Mouse (Mus musculus) kidney, embryonic 16.5 days (tissue): ENCODE measurements at regions not wholly inside any gene's neighbourhood (a gene's known extent, or its start where the extent isn't known, plus 50 kb on each side); places are given as distances from the start of the nearest gene placed in this dataset.
A peak's percentile ranks its signal among the peaks of the same experiment; 100 is the strongest.

ENCODE experiments used
- ATAC-seq: fragments of 200-750 bp; cut with Nextera tagmentation; 2 replicates; pipeline ENCODE4 v1.8.0; 2017; ENCODE audit warnings: moderate TSS enrichment; ENCODE audit not compliant: low FRiP score, low TSS enrichment
- H3K27ac ChIP-seq: fragments of 300-500 bp; sonication (generic); 2 replicates; pipeline ENCODE4 v1.5.1; 2014; ENCODE audit warnings: low read length
- H3K27me3 ChIP-seq: fragments of 300-500 bp; sonication (generic); 2 replicates; pipeline ENCODE4 v1.6.1; 2014; ENCODE audit warnings: low read length, control low read depth, mixed read lengths; ENCODE audit not compliant: insufficient read depth
- H3K36me3 ChIP-seq: fragments of 300-500 bp; sonication (generic); 2 replicates; pipeline ENCODE4 v1.6.1; 2014; ENCODE audit warnings: low read length, control low read depth, mixed read lengths; ENCODE audit not compliant: insufficient read depth
- H3K4me1 ChIP-seq: fragments of 300-500 bp; sonication (generic); 2 replicates; pipeline ENCODE4 v1.6.1; 2014; ENCODE audit warnings: low read length, control low read depth, mixed read lengths; ENCODE audit not compliant: insufficient read depth
- H3K4me2 ChIP-seq: fragments of 300-500 bp; sonication (generic); replicated peaks from 2 replicates; pipeline ENCODE4 v1.6.1; 2014; ENCODE audit warnings: low read depth, low read length
- H3K4me3 ChIP-seq: fragments of 300-500 bp; sonication (generic); 2 replicates; pipeline ENCODE4 v1.5.1; 2014; ENCODE audit warnings: mild to moderate bottlenecking, low read length
- H3K9ac ChIP-seq: fragments of 300-500 bp; sonication (generic); replicated peaks from 2 replicates; pipeline ENCODE4 v1.6.1; 2014; ENCODE audit warnings: low read length
- H3K9me3 ChIP-seq: fragments of 300-500 bp; sonication (generic); 2 replicates; pipeline ENCODE4 v1.6.1; 2016; ENCODE audit warnings: low read length, control low read depth
- WGBS: fragments of 180-500 bp; shearing (Covaris S2); extraction: QIAGEN DNeasy Blood & Tissue Kit; methylation state at CpG from one replicate; pipeline ENCODE4 v1.1.7; 2014; 5-methylcytosine and 5-hydroxymethylcytosine counted together

DNA sequence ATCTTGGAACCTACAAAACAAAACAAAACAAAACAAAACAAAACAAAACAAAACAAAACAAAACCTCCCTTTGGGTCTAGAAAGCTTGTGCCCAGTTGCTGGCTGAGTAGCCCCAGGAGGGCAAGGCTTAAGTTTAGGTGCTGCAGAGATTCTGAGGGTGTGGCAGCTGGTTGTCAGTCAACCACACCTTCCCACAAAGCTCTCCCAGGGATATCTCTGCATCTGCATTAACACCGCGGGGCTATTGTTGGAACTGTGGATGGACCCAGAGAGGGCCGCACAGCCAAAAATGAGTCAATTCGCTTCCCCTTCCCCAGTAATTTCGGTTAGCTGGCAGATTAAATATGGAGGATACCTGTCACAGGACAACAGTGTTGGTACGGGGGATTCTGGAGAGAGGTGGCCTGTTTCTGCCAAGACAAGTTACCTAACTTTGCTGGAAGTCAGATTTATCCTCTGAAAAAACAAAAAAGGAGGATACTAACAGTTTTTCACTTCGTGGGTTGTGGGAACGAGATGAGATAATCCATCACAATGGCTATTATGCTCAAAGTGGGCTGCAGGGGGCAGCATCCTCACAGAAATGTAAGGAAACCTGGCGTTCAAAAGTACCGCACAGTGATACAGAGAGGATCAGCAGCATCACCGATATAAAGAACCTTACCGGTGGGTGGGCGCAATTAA, 96.7 kb downstream of the 1500009L16Rik start:
- no peak for ATAC-seq
- Histone ChIP-seq H3K27ac (no peak overlapping the region), H3K4me3 (no peak overlapping the region), H3K4me2 (peak overlapping the region; percentile 41), H3K4me1 (0 out of 2 replicates have a peak, but pooled peaks cover 3% of the 10 kb centered on the region), H3K9ac (no peak overlapping the region), H3K36me3 (no peaks in the 10 kb centered on the region), H3K27me3 (no peaks in the 10 kb centered on the region), H3K9me3 (no peaks in the 10 kb centered on the region)
- 14% methylated on average over 13 of the region's 13 CpGs for WGBS

- WGBS: 70% methylated on average over 8 of the region's 8 CpGs
- no peak for ATAC-seq
- H3K9ac ChIP-seq: no peak overlapping the region
- 0 out of 2 replicates have a peak, but pooled peaks cover 3% of the 10 kb centered on the region for H3K4me1 ChIP-seq
- H3K27ac ChIP-seq: no peak overlapping the region
- H3K4me3 ChIP-seq: no peak overlapping the region
- no peak overlapping the region for H3K4me2 ChIP-seq
- no peaks in the 10 kb centered on the region for H3K36me3 ChIP-seq
- no peaks in the 10 kb centered on the region for H3K9me3 ChIP-seq
- no peaks in the 10 kb centered on the region for H3K27me3 ChIP-seq
These were observed 97.2 kb downstream of the 1500009L16Rik start for GRCm38 (mm10) chr10:83819950-83820275.

DNA sequence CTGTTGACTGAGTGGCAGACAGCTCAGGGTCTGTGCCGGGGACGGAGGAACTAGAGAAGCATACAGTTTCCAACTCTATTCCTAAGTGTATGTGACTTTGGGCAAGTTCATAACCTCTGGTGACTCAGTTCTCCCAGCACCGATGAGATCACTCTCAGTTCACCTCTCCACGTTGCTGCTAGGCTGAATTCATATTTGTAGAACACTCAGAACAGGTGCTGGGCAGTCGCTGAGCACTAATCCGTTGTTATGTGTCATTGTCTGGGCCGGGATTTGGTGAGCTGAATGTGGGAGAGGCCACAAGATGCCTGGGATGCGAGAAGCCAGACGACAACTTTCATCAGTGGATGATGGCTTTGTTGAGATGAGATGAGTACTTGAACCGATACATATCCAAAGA, 98.4 kb downstream of the 1500009L16Rik start:
- 85% methylated on average over 10 of the region's 10 CpGs for WGBS

GRCm38 (mm10) chr10:83826105-83826504, 103.4 kb downstream of the 1500009L16Rik start:
- no peaks in the 10 kb centered on the region for H3K9me3 ChIP-seq
- ATAC-seq: peak; percentile 71
- H3K4me3 ChIP-seq: no peak overlapping the region
- no peak overlapping the region for H3K27ac ChIP-seq
- H3K4me1 ChIP-seq: no peaks in the 10 kb centered on the region
- no peak overlapping the region for H3K9ac ChIP-seq
- WGBS: 46% methylated on average over 5 of the region's 5 CpGs
- no peak overlapping the region for H3K4me2 ChIP-seq
- no peaks in the 10 kb centered on the region for H3K36me3 ChIP-seq
- no peaks in the 10 kb centered on the region for H3K27me3 ChIP-seq

More for the DNA sequence above, 98.4 kb downstream of the 1500009L16Rik start:
- no peak overlapping the region for H3K27ac ChIP-seq
- no peak overlapping the region for H3K4me2 ChIP-seq
- no peak for ATAC-seq
- H3K36me3 ChIP-seq: no peaks in the 10 kb centered on the region
- H3K9me3 ChIP-seq: no peaks in the 10 kb centered on the region
- no peak overlapping the region for H3K9ac ChIP-seq
- no peaks in the 10 kb centered on the region for H3K27me3 ChIP-seq
- H3K4me1 ChIP-seq: 0 out of 2 replicates have a peak, but pooled peaks cover 3% of the 10 kb centered on the region
- no peak overlapping the region for H3K4me3 ChIP-seq

DNA sequence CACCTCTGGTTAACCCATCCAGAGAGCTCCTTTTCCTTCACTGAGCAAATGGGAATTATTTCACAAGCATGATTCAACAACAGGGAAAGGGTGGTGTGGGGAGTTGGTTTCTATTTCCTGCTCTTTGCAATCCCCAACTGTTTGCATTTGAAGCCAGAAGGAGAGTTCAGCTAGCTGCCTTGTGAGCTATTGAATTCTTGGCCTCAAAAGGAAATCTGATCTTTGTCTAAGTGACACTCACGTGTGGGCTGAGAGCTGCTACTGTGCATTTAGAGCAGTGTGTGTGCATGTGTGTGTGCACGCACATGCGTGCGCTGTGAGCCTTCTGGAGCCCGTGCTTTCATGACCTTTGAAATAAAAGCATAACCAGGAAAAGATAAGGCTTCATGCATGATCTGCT, 113.7 kb downstream of the 1500009L16Rik start:
- Histone ChIP-seq H3K9ac (no peak overlapping the region), H3K4me3 (no peak overlapping the region), H3K36me3 (no peaks in the 10 kb centered on the region), H3K4me2 (no peak overlapping the region), H3K27ac (peak overlapping the region; percentile 23; the same call in 1 of the 2 replicates), H3K9me3 (no peaks in the 10 kb centered on the region), H3K4me1 (peaks cover 10% of the 10 kb centered on the region; the same call in 1 of the 2 replicates), H3K27me3 (no peaks in the 10 kb centered on the region)
- no peak for ATAC-seq
- WGBS: 41% methylated on average over 5 of the region's 5 CpGs

DNA sequence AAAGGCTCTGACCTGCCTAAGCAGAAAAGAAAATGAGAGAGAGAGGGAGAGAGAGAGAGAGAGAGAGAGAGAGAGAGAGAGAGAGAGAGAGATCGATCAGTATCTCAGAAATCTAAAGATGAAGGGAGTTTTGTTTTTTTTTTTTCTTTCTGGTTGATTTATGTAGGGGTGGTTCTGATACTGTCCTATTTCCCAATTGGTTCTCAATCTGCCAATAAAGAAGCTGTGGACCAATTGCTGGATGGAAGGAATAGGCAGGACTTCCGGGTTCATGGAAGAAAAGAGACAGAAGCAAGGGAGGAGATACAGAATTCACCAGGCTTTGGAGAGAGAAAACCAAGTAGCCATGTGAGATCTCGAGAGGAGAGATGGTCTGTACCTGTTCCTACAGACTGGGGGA, 117.6 kb downstream of the 1500009L16Rik start:
- no peak overlapping the region for H3K4me3 ChIP-seq
- H3K4me2 ChIP-seq: no peak overlapping the region
- ATAC-seq: no peak
- peaks cover 11% of the 10 kb centered on the region for H3K9me3 ChIP-seq
- WGBS: 80% methylated on average over 3 of the region's 3 CpGs
- H3K4me1 ChIP-seq: peaks cover 10% of the 10 kb centered on the region; the same call in 1 of the 2 replicates
- H3K36me3 ChIP-seq: no peaks in the 10 kb centered on the region
- no peaks in the 10 kb centered on the region for H3K27me3 ChIP-seq
- no peak overlapping the region for H3K27ac ChIP-seq
- no peak overlapping the region for H3K9ac ChIP-seq

DNA sequence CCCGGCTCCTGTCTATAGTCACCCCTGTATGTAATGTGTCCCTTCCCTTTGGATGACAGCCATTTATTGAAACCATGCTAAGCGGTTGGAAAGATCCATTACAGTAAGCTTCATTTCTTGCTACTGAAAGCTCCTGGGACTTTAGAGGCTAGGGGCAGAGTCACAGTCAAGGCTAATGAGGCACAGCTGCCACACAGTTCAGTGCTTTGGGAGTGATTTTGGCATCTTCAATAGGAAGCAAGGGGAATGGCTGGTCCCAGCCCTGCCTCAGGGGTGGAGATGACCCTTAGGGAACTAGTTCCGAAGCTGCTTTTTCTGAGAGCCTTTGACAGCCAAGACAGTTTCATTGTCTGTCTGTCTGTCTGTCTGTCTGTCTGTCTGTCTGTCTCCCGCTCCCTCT, 128.2 kb downstream of the 1500009L16Rik start:
- no peaks in the 10 kb centered on the region for H3K27me3 ChIP-seq
- H3K27ac ChIP-seq: no peak overlapping the region
- H3K4me1 ChIP-seq: no peaks in the 10 kb centered on the region
- H3K4me3 ChIP-seq: no peak overlapping the region
- no peak overlapping the region for H3K4me2 ChIP-seq
- no peaks in the 10 kb centered on the region for H3K36me3 ChIP-seq
- no peaks in the 10 kb centered on the region for H3K9me3 ChIP-seq
- H3K9ac ChIP-seq: no peak overlapping the region
- 57% methylated on average over 4 of the region's 4 CpGs for WGBS
- no peak for ATAC-seq

- Histone ChIP-seq H3K36me3 (no peaks in the 10 kb centered on the region), H3K4me1 (no peaks in the 10 kb centered on the region), H3K9ac (no peak overlapping the region), H3K9me3 (no peaks in the 10 kb centered on the region), H3K4me2 (no peak overlapping the region), H3K27ac (no peak overlapping the region), H3K4me3 (no peak overlapping the region), H3K27me3 (no peaks in the 10 kb centered on the region)
- WGBS: 73% methylated on average over 5 of the region's 5 CpGs
- no peak for ATAC-seq
These were observed 129.5 kb downstream of the 1500009L16Rik start for GRCm38 (mm10) chr10:83852194-83852593.

DNA sequence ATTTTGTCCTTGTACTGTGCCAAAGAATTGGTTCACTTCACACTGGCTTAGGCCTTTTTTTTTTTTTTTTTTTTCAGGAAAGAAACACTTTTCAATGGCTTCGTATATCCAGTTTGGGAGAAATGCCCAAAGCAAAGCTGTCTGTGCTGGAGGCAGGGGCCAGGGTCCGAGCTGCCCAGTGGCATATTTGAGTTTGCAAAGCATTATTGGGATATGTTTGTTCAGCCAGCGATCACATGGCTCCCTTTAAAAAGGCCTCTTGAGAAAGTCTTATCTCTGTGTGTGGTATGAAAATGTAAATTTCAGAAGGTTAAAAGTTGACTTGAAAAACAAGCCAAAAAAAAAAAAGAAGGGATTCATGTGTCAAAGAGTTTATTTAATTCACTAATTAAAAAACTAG, 130.1 kb downstream of the 1500009L16Rik start:
- Histone ChIP-seq H3K9me3 (no peaks in the 10 kb centered on the region), H3K36me3 (no peaks in the 10 kb centered on the region), H3K4me2 (no peak overlapping the region), H3K4me3 (no peak overlapping the region), H3K27ac (no peak overlapping the region), H3K27me3 (no peaks in the 10 kb centered on the region), H3K9ac (no peak overlapping the region), H3K4me1 (no peaks in the 10 kb centered on the region)
- ATAC-seq: no peak
- WGBS: 73% methylated on average over 3 of the region's 3 CpGs

DNA sequence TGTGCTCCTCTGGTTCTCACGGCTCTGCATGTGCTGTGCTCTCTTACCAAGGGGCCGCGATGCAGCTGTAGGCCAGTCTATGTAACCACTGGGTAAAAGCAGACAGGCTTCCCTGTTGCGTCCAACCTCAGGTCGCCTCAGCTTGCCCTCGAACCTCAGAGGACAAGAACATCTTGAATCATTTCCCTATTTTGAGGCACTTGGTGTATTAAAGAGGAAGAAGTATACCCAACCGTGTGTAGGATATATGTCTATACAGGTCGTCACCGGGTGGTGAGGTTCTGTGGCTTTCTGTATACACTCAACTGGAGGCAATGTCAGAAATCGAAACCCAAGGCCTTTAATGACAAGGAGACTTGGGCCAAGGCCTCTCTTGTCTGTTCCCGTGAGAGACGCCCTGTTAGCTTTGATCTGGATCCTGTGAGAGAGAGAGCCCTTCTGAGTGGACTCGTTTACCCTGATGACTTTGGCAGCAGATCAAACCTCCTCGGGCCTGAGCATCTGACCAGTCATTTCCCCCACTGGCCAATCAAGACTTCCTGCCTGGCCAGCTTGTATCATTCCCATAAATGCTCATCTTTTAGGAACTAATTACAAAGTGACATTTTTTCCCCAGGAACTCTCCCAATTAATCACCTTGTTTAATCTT, 135.3 kb downstream of the 1500009L16Rik start:
- Histone ChIP-seq H3K9ac (no peak overlapping the region), H3K4me1 (no peaks in the 10 kb centered on the region; the same call in 1 of the 2 replicates), H3K4me3 (no peak overlapping the region), H3K9me3 (no peaks in the 10 kb centered on the region), H3K27me3 (no peaks in the 10 kb centered on the region), H3K4me2 (no peak overlapping the region), H3K27ac (no peak overlapping the region), H3K36me3 (no peaks in the 10 kb centered on the region)
- ATAC-seq: no peak
- WGBS: 73% methylated on average over 14 of the region's 14 CpGs
